10 mouse cellular contexts compared by ENCODE assay signal in the genomic region with DNA sequence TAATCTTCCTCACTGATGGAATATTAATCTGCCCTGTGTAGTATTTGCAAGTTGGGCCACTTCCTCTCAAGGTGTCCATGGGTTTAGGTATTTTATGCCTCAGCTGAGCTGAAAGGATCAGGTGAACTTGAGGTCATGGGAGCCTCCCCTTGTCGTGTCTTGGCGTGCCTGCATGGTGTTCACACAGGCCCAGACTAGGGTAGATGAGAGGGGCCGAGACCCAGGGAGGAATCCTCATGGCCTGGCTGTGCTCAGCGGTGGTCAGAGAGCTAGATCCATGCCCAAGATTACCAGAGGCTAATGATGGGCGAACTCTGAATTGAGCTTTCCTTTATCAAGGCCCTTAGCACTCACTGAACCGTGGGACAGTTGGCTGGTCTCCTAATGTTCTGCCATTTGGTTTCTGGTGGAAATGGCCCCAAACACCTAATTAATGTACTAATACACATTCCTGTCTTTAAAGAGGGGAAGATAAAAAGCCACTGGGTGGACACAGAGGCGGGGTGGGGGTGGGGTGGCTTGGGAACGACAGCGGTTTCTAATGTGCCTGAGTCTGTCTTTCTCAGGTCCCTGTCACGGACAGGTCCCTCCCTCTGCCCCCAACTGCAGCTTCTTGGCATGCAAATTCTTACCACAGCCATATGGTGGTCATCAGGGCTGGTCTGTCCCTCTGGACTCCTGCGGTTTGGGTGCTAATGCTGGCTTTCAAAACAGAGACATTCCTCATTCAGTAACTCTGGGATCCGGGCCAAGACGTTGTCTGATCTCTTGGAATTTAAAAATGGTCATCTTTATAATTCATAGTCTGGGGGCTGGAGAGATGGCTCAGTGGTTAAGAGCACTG. TPM values are rescaled to one million over a fixed set of nuclear protein-coding genes. Genes with fewer than 3 reads are reported as not detected.
DNase-seq lines count a peak whose midpoint lies in the region.
"Had no signal": no experiment of that assay in that cellular context is flagged by ENCODE, and none has a peak within 500 bp of the region (broad histone marks: within the 10 kb centered on the region; RNA-seq: fewer than 3 reads in every experiment).

No protein-coding gene starts in this region.

- peak; percentile 15 to 23 for DNase-seq in cerebellum, postnatal 14 days
- no peak for DNase-seq in cerebellum, adult 9-11 months
- DNase-seq in retina, embryonic 14.5 days (ENCODE audit: low spot score) = peak; percentile 12
- DNase-seq in retina, postnatal 1 day = no peak
- DNase-seq in kidney, postnatal 10 days = peak; percentile 91
- DNase-seq in layer of hippocampus, postnatal 10 days (ENCODE audit: low spot score in 2 of 2) = no peak
- DNase-seq in urinary bladder, adult 18-20 months (ENCODE audit: low spot score in 2 of 2) = no peak
- no peak for DNase-seq in left cerebral cortex, postnatal 14 days (ENCODE audit: low spot score in 2 of 2)
- DNase-seq: liver, embryonic 13.5 days; thymus, adult 18-20 months had no signal

- intact Hi-C loops in left cerebral cortex, postnatal 14 days (cut with DNase I) = no loop called here

RNA-seq across cellular contexts. Expression of a gene that starts 56.0 kb away (rescaled TPM):
- 1,000 to 10,000 TPM; 1,683 to 1,895 TPM for total RNA-seq in layer of hippocampus, postnatal 10 days (2021)
- 100 to 1,000 TPM; 833 to 928 TPM for total RNA-seq in left cerebral cortex, postnatal 14 days (2021)

Comparison
In these comparisons a context has a peak if more than half of its experiments do, and no peak if none do; other contexts are left out.
1. DNase-seq: peak in cerebellum, postnatal 14 days (2 of 2), retina, embryonic 14.5 days (single experiment) and kidney, postnatal 10 days (single experiment); none in cerebellum, adult 9-11 months (single experiment), retina, postnatal 1 day (single experiment), layer of hippocampus, postnatal 10 days (0 of 2), urinary bladder, adult 18-20 months (0 of 2) and left cerebral cortex, postnatal 14 days (0 of 2).